Mouse (Mus musculus) left cerebral cortex, adult 2 months (tissue): ENCODE measurements around the gene Gstt1. TPM values are rescaled to one million over a fixed set of nuclear protein-coding genes. Genes with fewer than 3 reads are reported as not detected.

ENCODE experiments used
- DNase-seq, 2 experiments: peaks; one replicate each; pipeline ENCODE4 v3.0.0; 2021 to 2022; ENCODE audit warnings: low spot score in 2 of 2, mixed read lengths in 1 of 2; ENCODE audit errors: extremely low spot score in 1 of 2
- H3K27ac ChIP-seq: fragments of 200-600 bp; 2 replicates; pipeline ENCODE4 v1.8.1; 2022
- H3K4me3 ChIP-seq: fragments of 200-600 bp; 2 replicates; pipeline ENCODE4 v1.8.1; 2022
- CTCF ChIP-seq: fragments of 200-600 bp; IDR thresholded peaks from 2 replicates; pipeline ENCODE4 v1.8.1; 2022; ENCODE audit warnings: antibody characterized with exemption, mild to moderate bottlenecking, moderate library complexity
- intact Hi-C: fragments of 180-260 bp; cut with DNase I; formaldehyde crosslinking; loops from one replicate; pipeline ENCODE4 v1.15.1; 2025
- total RNA-seq, 2 experiments: library from RNA; stranded (reverse); gene quantifications; 2 replicates each; pipeline ENCODE4 v1.2.3; 2021

Gstt1 gene
- total RNA-seq, 2 experiments from 2014 or later, result 11.0 to 12.2 TPM

- peak; percentile 23 to 46 for DNase-seq
- peak overlapping the region; percentile 82 for H3K27ac ChIP-seq
- TF ChIP-seq CTCF, result no peak
- peak overlapping the region; percentile 58 for H3K4me3 ChIP-seq
- intact Hi-C loops, result loop anchor here (5.0 kb wide), 1 partner anchor 35 kb away; no protein-coding TSS in a partner anchor
These were observed 687 bp downstream of the Gstt1 start for GRCm38 (mm10) chr10:75797619-75798175.

- Histone ChIP-seq H3K4me3 (peak overlapping the region; percentile 58), H3K27ac (no peak overlapping the region)
- DNase-seq, result no peak
- no peak for TF ChIP-seq CTCF
- intact Hi-C loops, result loop anchor here (5.0 kb wide), 1 partner anchor 35 kb away; no protein-coding TSS in a partner anchor
These were observed 1.5 kb downstream of the Gstt1 start for GRCm38 (mm10) chr10:75796731-75797516.

GRCm38 (mm10) chr10:75794880-75795279, 3.5 kb downstream of the Gstt1 start:
- no peak for DNase-seq
- intact Hi-C loops, result loop anchor here (5.0 kb wide), 1 partner anchor 37 kb away; no protein-coding TSS in a partner anchor
- no peak overlapping the region for H3K4me3 ChIP-seq
- no peak for TF ChIP-seq CTCF
- no peak overlapping the region for H3K27ac ChIP-seq

DNA sequence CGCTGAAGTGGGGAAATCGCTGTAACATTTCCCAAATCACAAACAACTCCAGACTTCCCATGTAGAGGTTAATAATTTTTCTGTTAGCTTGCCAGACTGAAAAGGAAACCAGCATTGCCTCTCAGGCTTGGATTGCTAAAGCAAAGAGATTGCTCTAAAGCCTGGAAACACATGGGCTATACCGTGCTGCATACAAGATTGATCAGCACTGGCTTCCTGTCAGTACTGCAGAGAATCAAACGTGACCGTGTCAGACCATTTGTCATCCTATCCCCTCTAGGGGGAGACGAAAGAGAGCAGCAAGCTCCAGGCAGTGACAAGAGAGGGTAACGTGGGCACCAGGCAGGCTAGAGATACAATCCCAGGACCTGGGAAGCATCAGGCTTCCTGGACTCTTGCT, 7.6 kb downstream of the Gstt1 start:
- Histone ChIP-seq H3K4me3 (no peak overlapping the region), H3K27ac (no peak overlapping the region)
- intact Hi-C loops, result no loop called here
- peak; percentile 3; the same call in 1 of the 2 replicates for TF ChIP-seq CTCF
- no peak for DNase-seq

GRCm38 (mm10) chr10:75789841-75790240, 8.5 kb downstream of the Gstt1 start:
- intact Hi-C loops, result no loop called here
- no peak for TF ChIP-seq CTCF
- Histone ChIP-seq H3K4me3 (no peak overlapping the region), H3K27ac (no peak overlapping the region)
- DNase-seq, result no peak

DNA sequence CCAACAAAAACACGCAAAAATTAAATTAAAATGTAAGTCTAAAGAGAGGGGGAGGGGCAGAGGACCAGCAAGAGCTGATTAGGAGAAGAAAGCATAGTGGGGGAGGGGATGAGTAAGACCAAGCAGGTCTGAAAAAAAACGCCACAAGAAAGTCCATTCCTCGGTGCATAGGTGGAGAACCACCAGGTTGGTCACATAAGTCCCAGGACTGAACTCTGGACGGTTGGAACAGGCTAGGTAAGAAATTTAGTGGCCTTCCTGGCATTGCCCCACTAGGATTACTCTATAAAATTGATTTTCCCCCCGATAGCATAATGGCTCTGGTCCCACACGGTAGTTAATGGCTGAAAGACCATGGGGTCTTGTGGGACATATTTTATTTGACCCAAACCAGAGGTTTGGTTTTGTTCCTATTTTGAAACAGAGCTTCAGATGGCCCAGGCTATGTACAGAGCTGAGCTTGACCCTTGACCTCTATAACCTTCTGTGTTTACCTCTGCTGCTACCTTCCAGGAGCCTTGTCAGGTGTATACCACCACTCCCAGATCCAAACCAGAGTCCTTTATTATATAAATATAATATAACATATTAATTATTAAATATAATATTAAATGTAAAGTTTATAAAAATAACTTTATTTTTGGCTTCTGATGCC, 9.2 kb downstream of the Gstt1 start:
- intact Hi-C loops, result no loop called here
- Histone ChIP-seq H3K27ac (no peak overlapping the region), H3K4me3 (no peak overlapping the region)
- TF ChIP-seq CTCF, result no peak
- DNase-seq, result no peak

GRCm38 (mm10) chr10:75788277-75788676, 10.1 kb downstream of the Gstt1 start:
- Histone ChIP-seq H3K4me3 (no peak overlapping the region), H3K27ac (no peak overlapping the region)
- intact Hi-C loops, result no loop called here
- no peak for TF ChIP-seq CTCF
- no peak for DNase-seq

DNA sequence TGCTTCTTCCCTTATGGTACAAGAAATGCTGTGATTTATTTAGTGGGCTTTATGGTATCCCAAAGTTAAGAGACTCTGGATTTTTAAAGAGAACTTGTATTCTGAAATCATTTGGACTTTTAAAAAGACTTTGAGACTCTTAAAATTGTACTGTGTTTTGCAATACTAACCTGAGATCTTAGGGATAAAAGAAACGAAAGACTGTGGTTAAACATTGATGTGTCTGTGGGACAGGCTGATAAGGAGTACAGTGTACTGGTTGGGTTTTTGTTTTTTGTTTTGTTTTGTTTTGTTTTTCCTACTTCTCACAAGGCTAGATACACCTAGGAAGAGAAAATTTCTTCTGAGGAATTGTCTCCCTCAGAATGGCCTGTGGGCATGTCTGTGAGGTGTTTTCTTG, 12.9 kb downstream of the Gstt1 start:
- Histone ChIP-seq H3K27ac (no peak overlapping the region), H3K4me3 (no peak overlapping the region)
- DNase-seq, result no peak
- intact Hi-C loops, result no loop called here
- no peak for TF ChIP-seq CTCF

GRCm38 (mm10) chr10:75780769-75781578, 17.4 kb downstream of the Gstt1 start, which contains the start of the genes Gm20441 and Gstt3:
Gene Gm20441 (minus strand): TSS chr10:75780954.
Gene Gstt3 (minus strand): TSS chr10:75781414.
- intact Hi-C loops, result no loop called here
- no peak for DNase-seq
- Histone ChIP-seq H3K4me3 (peak within 1 kb of the TSS; percentile 39), H3K27ac (no peak within 1 kb of the TSS)
- no peak for TF ChIP-seq CTCF

GRCm38 (mm10) chr10:75779206-75780174, 18.9 kb downstream of the Gstt1 start:
- no peak for TF ChIP-seq CTCF
- H3K4me3 ChIP-seq, result no peak overlapping the region
- intact Hi-C loops, result no loop called here
- H3K27ac ChIP-seq, result no peak overlapping the region
- no peak for DNase-seq

- H3K4me3 ChIP-seq, result no peak overlapping the region
- intact Hi-C loops, result no loop called here
These were observed 20.5 kb downstream of the Gstt1 start for GRCm38 (mm10) chr10:75777885-75778284.

More at GRCm38 (mm10) chr10:75777885-75778284, 20.5 kb downstream of the Gstt1 start:
- no peak for TF ChIP-seq CTCF
- no peak for DNase-seq
- H3K27ac ChIP-seq, result no peak overlapping the region
